Mouse (Mus musculus) ES-E14 (cell line): Measurements from ENCODE around the gene Tmem239.

Experiments
- CHD2 ChIP-seq: IDR thresholded peaks from 2 replicates; pipeline ENCODE4 v1.6.1; 2014; ENCODE audit warnings: mild to moderate bottlenecking, low read depth, low read length, inconsistent platforms
- HCFC1 ChIP-seq: IDR thresholded peaks from 2 replicates; pipeline ENCODE4 v1.6.1; 2012; ENCODE audit warnings: low read length, inconsistent platforms, borderline replicate concordance; ENCODE audit not compliant: insufficient read depth
- MAFK ChIP-seq: IDR thresholded peaks from 2 replicates; pipeline ENCODE4 v1.6.1; 2014; ENCODE audit warnings: mild to moderate bottlenecking, low read depth, low read length, inconsistent platforms; ENCODE audit not compliant: insufficient read depth
- ZNF384 ChIP-seq: IDR thresholded peaks from 2 replicates; pipeline ENCODE4 v1.6.1; 2012; ENCODE audit warnings: low read depth, low read length, inconsistent platforms

DNA sequence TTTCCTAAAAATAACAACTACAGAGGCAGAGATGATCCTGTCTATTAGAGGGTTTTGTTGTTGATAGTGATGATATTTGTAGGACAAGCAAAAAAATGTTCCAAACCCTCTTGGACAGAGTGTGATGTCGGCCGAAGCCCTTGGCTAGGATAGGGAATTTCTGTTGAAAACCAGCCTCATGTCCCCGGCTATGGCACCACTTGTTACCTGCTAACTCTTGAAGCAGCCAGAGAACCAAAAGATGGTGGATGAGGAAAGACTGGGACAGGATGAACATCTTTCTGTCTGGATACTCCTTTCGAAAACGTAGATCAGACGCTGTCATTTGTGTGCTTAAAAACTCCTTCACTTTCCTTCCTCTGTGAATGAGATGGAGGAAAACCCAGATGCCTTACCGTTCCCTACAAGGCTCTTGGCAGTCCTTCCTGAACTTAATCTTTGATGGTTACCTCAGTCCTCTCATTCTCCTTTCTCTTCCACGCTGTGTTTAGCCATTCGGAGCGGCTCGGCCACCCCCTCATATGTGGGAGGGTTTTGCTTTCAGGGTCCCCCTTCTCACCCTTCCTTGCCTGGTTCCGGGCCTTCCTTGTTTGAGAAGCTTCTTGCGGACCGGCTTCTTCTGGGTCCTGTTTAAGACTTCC lies 44.9 kb downstream of the Tmem239 start:
- TF ChIP-seq ZNF384 (no peak), MAFK (no peak), CHD2 (no peak), HCFC1 (no peak)
